Mouse (Mus musculus) layer of hippocampus, postnatal 14 days (tissue): ENCODE data around the gene Mtif2. TPM values are rescaled to one million over a fixed set of nuclear protein-coding genes. Genes with fewer than 3 reads are reported as not detected.
"Not testable (repeated sequence)": the region's sequence is repeated elsewhere in the genome, so short reads cannot be mapped to it uniquely, and the experiment has no call there.

Experiments used
- DNase-seq, 2 experiments: peaks; one replicate each; pipeline ENCODE4 v3.0.0; 2021 to 2022; ENCODE audit warnings: low spot score in 2 of 2, mixed read lengths in 1 of 2
- long read RNA-seq, 2 experiments: library from polyadenylated mRNA; stranded (forward); transcript quantifications; one replicate each; pipeline ENCODE4 v2.0.0; 2021
- total RNA-seq, 2 experiments: library from RNA; stranded (reverse); gene quantifications; 2 replicates each; pipeline ENCODE4 v1.2.3; 2021

Gene Mtif2
- 10 to 100 TPM; 37.7 to 41.7 TPM for total RNA-seq
- long read RNA-seq, experiment 1, transcript Mtif2-202 (14 exons, 2,741 nt): major isoform, 7 of 17 reads
- long read RNA-seq, experiment 1, partial matches to known transcripts: 2 of 17 reads
- long read RNA-seq, experiment 1, other reads (novel, unspliced or antisense): 8 of 17 reads
- long read RNA-seq, experiment 2, partial matches to known transcripts: 5 of 24 reads
- long read RNA-seq, experiment 2, other reads (novel, unspliced or antisense): 15 of 24 reads

GRCm38 (mm10) chr11:29525988-29526794 is at the start of gene Mtif2:
Mtif2 (plus strand) TSS chr11:29526408.
- peak; percentile 84 to 86 for DNase-seq

- no peak for DNase-seq
Observed at GRCm38 (mm10) chr11:29493135-29493534, 33.1 kb upstream of the Mtif2 start.

GRCm38 (mm10) chr11:29496962-29497361 is 29.2 kb upstream of the Mtif2 start:
- DNase-seq: no peak

GRCm38 (mm10) chr11:29503948-29504893 is 22.0 kb upstream of the Mtif2 start:
- no peak for DNase-seq

- no peak for DNase-seq
Observed at GRCm38 (mm10) chr11:29504899-29505625, 21.1 kb upstream of the Mtif2 start.

GRCm38 (mm10) chr11:29509421-29509820 is 16.8 kb upstream of the Mtif2 start:
- DNase-seq: no peak

- no peak for DNase-seq
Observed at GRCm38 (mm10) chr11:29512818-29513535, 13.2 kb upstream of the Mtif2 start.

- no peak for DNase-seq
Observed at GRCm38 (mm10) chr11:29514325-29514681, 11.9 kb upstream of the Mtif2 start.

GRCm38 (mm10) chr11:29514682-29515412 is 11.4 kb upstream of the Mtif2 start, which contains the start of gene Prorsd1:
Prorsd1 (minus strand) TSS chr11:29515033.
- peak; percentile 68 to 75 for DNase-seq

GRCm38 (mm10) chr11:29538201-29538600 is 12.0 kb downstream of the Mtif2 start:
- no peak for DNase-seq

GRCm38 (mm10) chr11:29544225-29544945 is 18.2 kb downstream of the Mtif2 start:
- DNase-seq: no peak

GRCm38 (mm10) chr11:29545150-29545752 is 19.0 kb downstream of the Mtif2 start:
- not testable (repeated sequence) for DNase-seq

- DNase-seq: not testable (repeated sequence)
Observed at GRCm38 (mm10) chr11:29546297-29546696, 20.1 kb downstream of the Mtif2 start.

GRCm38 (mm10) chr11:29546762-29547161 is 20.6 kb downstream of the Mtif2 start:
- no peak for DNase-seq

- no peak for DNase-seq
Observed at GRCm38 (mm10) chr11:29547249-29547751, 21.1 kb downstream of the Mtif2 start.

GRCm38 (mm10) chr11:29547752-29548503 is 21.7 kb downstream of the Mtif2 start, which contains the start of the genes Clhc1 and Rps27a:
Clhc1 (plus strand) TSS chr11:29547950.
Rps27a (minus strand) TSS chr11:29548109.
- peak; percentile 94 to 97 for DNase-seq
